27 mouse cellular contexts compared by ENCODE assay signal in genomic region chr2:117203350-117203749, GRCm38 (mm10). TPM values are rescaled to one million over a fixed set of nuclear protein-coding genes. Genes with fewer than 3 reads are reported as not detected.
DNase-seq lines count a peak whose midpoint lies in the region; ATAC-seq and TF ChIP-seq lines count a peak whose summit lies in the region.
"Had no signal": no experiment of that assay in that cellular context is flagged by ENCODE, and none has a peak within 500 bp of the region (broad histone marks: within the 10 kb centered on the region; RNA-seq: fewer than 3 reads in every experiment).

No protein-coding gene starts in this region.

- no peak for ATAC-seq in monocyte, adult 5-6 weeks (replicated peaks; ENCODE audit: insufficient number of reproducible peaks, low FRiP score, low TSS enrichment, poor library complexity, severe bottlenecking)
- ATAC-seq: CD4-positive, CD25-positive, alpha-beta regulatory T cell, adult 4 months; forebrain, embryonic 16.5 days; hindbrain, embryonic 16.5 days; intestine, embryonic 15.5 days; liver, embryonic 12.5 days had no signal

- no peak for TF ChIP-seq CTCF in layer of hippocampus, adult 2 months (conservative IDR thresholded peaks at IDR 0.05)

- intact Hi-C loops in left cerebral cortex, postnatal 36 days (cut with DNase I): no loop called here

- no peak overlapping the region for H3K4me3 ChIP-seq in layer of hippocampus, adult 2 months
- H3K4me3 ChIP-seq: forebrain, embryonic 10.5 days; gastrocnemius, adult 2 months; hindbrain, embryonic 10.5 days; intestine, embryonic 15.5 days; limb, embryonic 13.5 days; liver, embryonic 12.5 days; neural tube, embryonic 15.5 days had no signal

- no peak for DNase-seq in layer of hippocampus, adult 2 months (ENCODE audit: low spot score in 2 of 2)
- DNase-seq in layer of hippocampus, adult 18-20 months (ENCODE audit: low spot score in 2 of 2): no peak
- peak; percentile 61 for DNase-seq in right cerebral cortex, adult 18-20 months
- DNase-seq in right cerebral cortex, postnatal 4 days: no peak
- DNase-seq in left cerebral cortex, postnatal 36 days (ENCODE audit: low spot score in 2 of 2): peak; percentile 51 to 74
- DNase-seq in right cerebral cortex, postnatal 36 days (ENCODE audit: low spot score in 2 of 2): peak; percentile 29 to 56
- DNase-seq in cerebellum, postnatal 14 days: no peak
- DNase-seq: adrenal gland, postnatal 25 days; cerebellum, adult 11-12 months; gastrocnemius, adult 2 months; heart, postnatal 10 days; kidney, adult 9 months; kidney, postnatal 14 days; lung, embryonic 14.5 days; thymus, adult 2 months; thymus, postnatal 4 days had no signal

- H3K27ac ChIP-seq in layer of hippocampus, adult 2 months: 0 out of 2 replicates have a peak overlapping the region, but pooled peaks have one; percentile 43
- H3K27ac ChIP-seq: forebrain, embryonic 10.5 days; gastrocnemius, adult 2 months; hindbrain, embryonic 10.5 days; intestine, embryonic 15.5 days; limb, embryonic 13.5 days; liver, embryonic 12.5 days; neural tube, embryonic 15.5 days; stomach, postnatal 0 days had no signal

RNA-seq across cellular contexts. Expression of gene Fam98b, which starts 46.2 kb away (rescaled TPM):
- total RNA-seq in layer of hippocampus, adult 2 months (2021): 10 to 100 TPM; 49.6 to 51.9 TPM
- total RNA-seq in layer of hippocampus, adult 18-20 months (2021): 10 to 100 TPM; 46.6 to 51.4 TPM
- total RNA-seq in left cerebral cortex, postnatal 36 days (2021): 10 to 100 TPM; 45.2 to 52.4 TPM
- total RNA-seq in monocyte, adult 5-6 weeks (2017): 11.1 to 18.6 TPM (median 14.0 TPM) in 3 replicates

Comparison
In these comparisons a context has a peak if more than half of its experiments do, and no peak if none do; other contexts are left out.
1. DNase-seq: peak in right cerebral cortex, adult 18-20 months (single experiment), left cerebral cortex, postnatal 36 days (2 of 2) and right cerebral cortex, postnatal 36 days (2 of 2); none in layer of hippocampus, adult 2 months (0 of 2), layer of hippocampus, adult 18-20 months (0 of 2), right cerebral cortex, postnatal 4 days (single experiment) and cerebellum, postnatal 14 days (0 of 2).